Mouse (Mus musculus): ENCODE measurements around the gene Rhbdl1.

The Rhbdl1 gene

GRCm38 (mm10) chr17:25837076-25837410 is at the start of gene Rhbdl1:
Gene Rhbdl1 (minus strand): TSS chr17:25837295.
- peak; percentile 72 to 74 for DNase-seq (ENCODE audit: low spot score in 2 of 2)

GRCm38 (mm10) chr17:25886806-25887205 is 49.7 kb upstream of the Rhbdl1 start:
- DNase-seq (ENCODE audit: low spot score in 2 of 2): no peak

- DNase-seq (ENCODE audit: low spot score in 2 of 2): no peak
These were observed 48.5 kb upstream of the Rhbdl1 start for GRCm38 (mm10) chr17:25885636-25886035.

GRCm38 (mm10) chr17:25883824-25884223 is 46.7 kb upstream of the Rhbdl1 start:
- DNase-seq (ENCODE audit: low spot score in 2 of 2): no peak

GRCm38 (mm10) chr17:25883268-25883667 is 46.2 kb upstream of the Rhbdl1 start:
- no peak for DNase-seq (ENCODE audit: low spot score in 2 of 2)

GRCm38 (mm10) chr17:25882306-25882705 is 45.2 kb upstream of the Rhbdl1 start:
- no peak for DNase-seq (ENCODE audit: low spot score in 2 of 2)

GRCm38 (mm10) chr17:25881691-25882090 is 44.6 kb upstream of the Rhbdl1 start:
- DNase-seq (ENCODE audit: low spot score in 2 of 2): no peak

- no peak for DNase-seq (ENCODE audit: low spot score in 2 of 2)
These were observed 44.0 kb upstream of the Rhbdl1 start for GRCm38 (mm10) chr17:25880913-25881641.

GRCm38 (mm10) chr17:25880196-25880910 is 43.3 kb upstream of the Rhbdl1 start, which contains the start of gene Wfikkn1:
Gene Wfikkn1 (minus strand): TSS chr17:25880858.
- DNase-seq (ENCODE audit: low spot score in 2 of 2): no peak

- no peak for DNase-seq (ENCODE audit: low spot score in 2 of 2)
These were observed 42.7 kb upstream of the Rhbdl1 start for GRCm38 (mm10) chr17:25879750-25880149.

- DNase-seq (ENCODE audit: low spot score in 2 of 2): no peak
These were observed 42.2 kb upstream of the Rhbdl1 start for GRCm38 (mm10) chr17:25879261-25879660.

- DNase-seq (ENCODE audit: low spot score in 2 of 2): no peak
These were observed 41.6 kb upstream of the Rhbdl1 start for GRCm38 (mm10) chr17:25878611-25879180.

GRCm38 (mm10) chr17:25877741-25878610 is 40.9 kb upstream of the Rhbdl1 start:
- DNase-seq (ENCODE audit: low spot score in 2 of 2): no peak

GRCm38 (mm10) chr17:25877025-25877424 is 39.9 kb upstream of the Rhbdl1 start:
- no peak for DNase-seq (ENCODE audit: low spot score in 2 of 2)

GRCm38 (mm10) chr17:25876347-25876915 is 39.3 kb upstream of the Rhbdl1 start:
- no peak for DNase-seq (ENCODE audit: low spot score in 2 of 2)

- peak; percentile 87 to 89 for DNase-seq (ENCODE audit: low spot score in 2 of 2)
These were observed 38.4 kb upstream of the Rhbdl1 start for GRCm38 (mm10) chr17:25875171-25876136.

GRCm38 (mm10) chr17:25874721-25875170 is 37.7 kb upstream of the Rhbdl1 start, which contains the start of gene Mettl26:
Gene Mettl26 (plus strand): TSS chr17:25875074.
- peak; percentile 80 to 95 for DNase-seq (ENCODE audit: low spot score in 2 of 2)

GRCm38 (mm10) chr17:25874148-25874720 is 37.1 kb upstream of the Rhbdl1 start:
- no peak for DNase-seq (ENCODE audit: low spot score in 2 of 2)

GRCm38 (mm10) chr17:25873405-25874147 is 36.5 kb upstream of the Rhbdl1 start:
- no peak for DNase-seq (ENCODE audit: low spot score in 2 of 2)

Data from heart, adult 9 months (tissue).